In genomic region chr17:84156748-84157742, GRCm38 (mm10) we compare ENCODE assay signal across 9 mouse cellular contexts. TPM values are rescaled to one million over a fixed set of nuclear protein-coding genes. Genes with fewer than 3 reads are reported as not detected.
DNase-seq lines count a peak whose midpoint lies in the region; ATAC-seq and TF ChIP-seq lines count a peak whose summit lies in the region.
"Had no signal": no experiment of that assay in that cellular context is flagged by ENCODE, and none has a peak within 500 bp of the region (broad histone marks: within the 10 kb centered on the region; RNA-seq: fewer than 3 reads in every experiment).

No protein-coding gene starts in this region.

- H3K4me1 ChIP-seq in kidney, adult 2 months (ENCODE audit: control insufficient read depth, insufficient read depth, low read length), result peaks cover 37% of the 10 kb centered on the region
- H3K4me1 ChIP-seq in liver, embryonic 16.5 days (ENCODE audit: control insufficient read depth, low read depth, low read length), result peaks cover 75% of the 10 kb centered on the region

- ATAC-seq in liver, embryonic 16.5 days (ENCODE audit: low read depth), result peak; percentile 58

- H3K9me3 ChIP-seq in liver, embryonic 16.5 days (replicated peaks; ENCODE audit: control insufficient read depth, low read length), result no peaks in the 10 kb centered on the region
- H3K9me3 ChIP-seq: limb, embryonic 13.5 days had no signal

- no peak overlapping the region for H3K4me3 ChIP-seq in kidney, adult 2 months (ENCODE audit: insufficient read depth, low read depth, low read length)
- H3K4me3 ChIP-seq in liver, embryonic 16.5 days (ENCODE audit: low read depth, low read length), result no peak overlapping the region
- H3K4me3 ChIP-seq: limb, embryonic 13.5 days had no signal

- no peaks in the 10 kb centered on the region for H3K36me3 ChIP-seq in kidney, adult 2 months (ENCODE audit: control insufficient read depth, insufficient read depth, low read length)
- no peaks in the 10 kb centered on the region for H3K36me3 ChIP-seq in liver, embryonic 16.5 days (ENCODE audit: control insufficient read depth, insufficient read depth)
- H3K36me3 ChIP-seq: limb, embryonic 13.5 days had no signal

- no peak for TF ChIP-seq CTCF in kidney, adult 2 months (conservative IDR thresholded peaks at IDR 0.05; ENCODE audit: insufficient read depth, insufficient read length, low read depth, low read length)

- no peaks in the 10 kb centered on the region for H3K27me3 ChIP-seq in kidney, adult 2 months (replicated peaks; ENCODE audit: control insufficient read depth, insufficient read depth, low read length)
- H3K27me3 ChIP-seq in liver, embryonic 16.5 days (ENCODE audit: control insufficient read depth, insufficient read depth, low read depth, low read length), result no peaks in the 10 kb centered on the region

- H3K4me2 ChIP-seq in liver, embryonic 16.5 days (ENCODE audit: low read depth, low read length), result no peak overlapping the region
- H3K4me2 ChIP-seq: limb, embryonic 13.5 days had no signal

- H3K27ac ChIP-seq in kidney, adult 2 months (ENCODE audit: insufficient read depth, low read depth, low read length), result peak overlapping the region; percentile 98
- peak overlapping the region; percentile 84 for H3K27ac ChIP-seq in liver, embryonic 16.5 days (ENCODE audit: low read length)
- H3K27ac ChIP-seq: limb, embryonic 13.5 days had no signal

- intact Hi-C loops in left cerebral cortex, postnatal 36 days (cut with DNase I), result no loop called here

- peak; percentile 82 for DNase-seq in retina, adult 2 months (ENCODE audit: low read depth, low spot score)
- no peak for DNase-seq in retina, embryonic 14.5 days (ENCODE audit: low spot score)
- DNase-seq in kidney, adult 2 months, result peak; percentile 96
- peak; percentile 52 for DNase-seq in thymus, postnatal 0 days (ENCODE audit: low spot score)
- DNase-seq in left cerebral cortex, postnatal 36 days (ENCODE audit: low spot score in 2 of 2), result no peak
- DNase-seq in right cerebral cortex, postnatal 36 days (ENCODE audit: low spot score in 2 of 2), result no peak
- DNase-seq in left cerebral cortex, adult 9 months (ENCODE audit: low spot score in 2 of 2), result no peak

- no peak for TF ChIP-seq POLR2A in kidney, adult 2 months (IDR thresholded peaks at IDR 0.05; ENCODE audit: low read depth, low read length)

- 28% methylated on average over 19 of the region's 19 CpGs for WGBS in kidney, adult 2 months
- 41% methylated on average over 19 of the region's 19 CpGs for WGBS in liver, embryonic 16.5 days (ENCODE audit: insufficient replicate concordance)

- H3K9ac ChIP-seq in liver, embryonic 16.5 days (ENCODE audit: low read depth, low read length), result no peak overlapping the region
- H3K9ac ChIP-seq: limb, embryonic 13.5 days had no signal

RNA-seq across cellular contexts. Expression of gene Zfp36l2, which starts 30.7 kb away (rescaled TPM):
- polyA plus RNA-seq in kidney, adult 2 months (2012; rRNA removed), result 34.3 and 45.8 TPM in 2 replicates
- 4.6 and 4.7 TPM in 2 replicates for polyA plus RNA-seq in liver, embryonic 16.5 days (2015; fragmentation: Nextera tagmentation; extraction: Ambion mirVana)
- polyA plus RNA-seq in thymus, postnatal 0 days (2015; fragmentation: Nextera tagmentation; extraction: Ambion mirVana), result 28.4 and 35.1 TPM in 2 replicates
- 10 to 100 TPM; 23.9 to 28.3 TPM for total RNA-seq in left cerebral cortex, postnatal 36 days (2021)

Comparison
In these comparisons a context has a peak if more than half of its experiments do, and no peak if none do; other contexts are left out.
1. DNase-seq: peak in retina, adult 2 months (single experiment), kidney, adult 2 months (single experiment) and thymus, postnatal 0 days (single experiment); none in retina, embryonic 14.5 days (single experiment), left cerebral cortex, postnatal 36 days (0 of 2), right cerebral cortex, postnatal 36 days (0 of 2) and left cerebral cortex, adult 9 months (0 of 2).